Mouse (Mus musculus) embryonic stem cell, embryonic (primary cell): Measurements from ENCODE around the gene Ces1c.

Experiments
- CTCF ChIA-PET, 4 experiments: fragments of 300-600 bp in 2 of 4; fragments of 350-600 bp in 2 of 4; sonication (Branson Sonifier 250); formaldehyde crosslinking; loops; one replicate each; lab custom pipeline; 2022; ENCODE audit warnings: inconsistent platforms in 2 of 4; lab: Charles Lee
- POLR2A ChIA-PET, 4 experiments: fragments of 300-600 bp in 2 of 4; fragments of 350-600 bp in 2 of 4; sonication (Branson Sonifier 250); formaldehyde crosslinking; loops; one replicate each; lab custom pipeline; 2022; ENCODE audit warnings: antibody characterized with exemption in 4 of 4, inconsistent platforms in 1 of 4; lab: Charles Lee

The Ces1c gene

DNA sequence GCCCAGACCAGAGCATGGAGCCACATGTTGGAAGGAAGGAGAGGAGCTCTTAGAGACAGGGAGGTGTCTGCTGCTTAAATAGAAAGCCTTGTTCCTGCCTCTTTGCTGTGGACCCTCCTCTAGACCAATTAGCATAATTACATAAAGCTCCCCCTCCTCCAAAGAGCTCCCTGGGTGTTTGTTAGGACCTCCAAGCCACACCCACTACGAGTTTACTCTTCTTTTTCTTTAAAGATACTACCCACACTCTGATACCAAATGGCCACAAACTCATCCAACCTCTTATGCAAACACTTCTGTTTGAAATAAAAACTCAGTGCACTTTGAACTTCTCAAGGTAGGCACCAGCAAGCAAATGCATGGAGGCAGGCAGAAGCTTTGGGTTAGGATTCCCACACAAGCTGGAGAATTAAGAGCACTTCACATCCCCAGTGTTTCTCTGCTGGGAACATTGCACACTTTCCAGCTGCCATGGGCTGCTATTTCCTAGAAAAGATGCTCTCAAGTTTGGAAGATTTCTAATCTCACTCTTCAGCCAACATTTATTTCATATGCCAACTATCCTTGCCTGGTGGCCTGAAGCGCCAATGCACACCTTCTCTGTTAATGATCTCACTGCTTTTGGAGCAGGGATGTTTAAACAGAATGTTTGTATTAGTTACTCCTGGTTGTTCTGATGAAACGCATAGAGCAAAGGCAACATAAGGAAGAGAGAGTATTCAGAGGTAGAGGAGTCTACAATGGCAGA is at the start of gene Ces1c:
TSS of gene Ces1c (minus strand) at position 51 of the 748 bp plus-strand sequence.
- CTCF ChIA-PET, result no interaction called here
- POLR2A ChIA-PET, result no interaction called here

DNA sequence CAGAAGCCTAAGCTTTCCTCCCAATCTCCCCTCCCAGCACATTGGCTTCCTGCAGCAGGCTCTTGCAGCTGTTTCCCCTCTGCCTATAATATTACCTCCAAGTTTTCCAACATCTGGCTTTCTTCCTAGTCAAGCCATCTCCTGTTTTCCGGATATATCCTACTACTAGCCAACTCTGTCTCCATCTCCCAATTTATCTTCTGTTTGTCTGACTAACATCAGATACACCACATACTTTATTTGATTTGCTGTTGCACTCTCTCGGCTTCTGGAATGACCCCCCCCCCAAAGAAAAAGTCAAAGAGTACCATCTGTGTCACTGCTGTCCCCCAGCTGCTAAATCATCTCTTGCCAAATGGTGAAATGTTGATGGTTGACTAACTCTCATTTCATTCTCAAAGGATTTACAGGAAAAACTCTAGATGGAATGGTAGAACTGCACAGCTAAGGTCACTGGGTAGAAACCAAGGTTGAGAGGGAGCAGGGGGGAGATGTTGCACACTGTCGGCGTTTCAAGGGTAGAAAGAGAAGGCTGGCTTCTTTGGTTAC is 49.6 kb upstream of the Ces1c start:
- CTCF ChIA-PET, result interaction anchor here in 1 of 4 experiments (0.7 kb wide), 1 partner anchor 168 kb away, joined by 4 read pairs; no protein-coding TSS in a partner anchor
- POLR2A ChIA-PET, result no interaction called here

DNA sequence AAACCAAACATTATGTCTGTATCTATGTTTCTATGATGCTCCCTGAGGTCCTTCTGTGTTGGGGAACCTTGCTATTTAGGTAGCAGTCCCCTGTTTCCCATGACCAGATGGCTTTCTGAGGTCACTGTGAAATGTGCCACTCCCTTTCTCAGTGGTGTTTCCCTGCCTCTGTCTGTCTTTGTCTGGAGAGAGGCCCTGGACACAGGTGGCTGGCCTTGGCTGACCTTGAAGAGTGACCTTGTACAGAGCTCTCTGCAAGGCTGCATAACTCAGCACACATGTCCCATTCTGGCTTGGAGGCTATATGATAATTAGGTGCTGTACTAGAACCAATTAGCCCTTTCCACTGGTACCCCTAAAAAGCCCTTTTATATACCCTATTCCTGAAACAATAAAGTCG is 45.5 kb upstream of the Ces1c start:
- POLR2A ChIA-PET, result interaction anchor here in 2 of 4 experiments (0.6 to 1.3 kb wide), 3 partner anchors 265 to 1010 kb away, joined by 3 to 4 read pairs (median 3); no protein-coding TSS in a partner anchor

DNA sequence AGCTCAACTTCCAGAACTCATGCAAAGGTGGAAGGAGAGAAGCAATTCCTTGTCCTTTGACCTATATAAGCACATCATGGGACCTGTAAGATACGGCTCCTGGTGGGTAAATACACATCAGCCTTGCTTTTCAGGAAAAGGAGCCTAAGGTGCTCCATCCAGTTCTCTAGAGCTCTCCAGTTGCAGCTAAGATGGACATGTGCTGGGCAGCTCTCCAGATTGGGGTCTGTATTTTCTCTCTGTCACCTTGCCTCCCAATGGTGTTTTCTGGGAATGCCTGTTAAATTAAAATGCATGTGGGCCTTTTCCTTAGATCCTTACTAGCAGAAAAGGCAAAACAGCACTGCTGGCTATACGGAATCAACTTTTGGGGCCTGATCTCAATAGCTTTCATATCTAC is 43.5 kb upstream of the Ces1c start:
- CTCF ChIA-PET, result no interaction called here
- POLR2A ChIA-PET, result no interaction called here

More for the DNA sequence above, 45.5 kb upstream of the Ces1c start:
- CTCF ChIA-PET, result no interaction called here

DNA sequence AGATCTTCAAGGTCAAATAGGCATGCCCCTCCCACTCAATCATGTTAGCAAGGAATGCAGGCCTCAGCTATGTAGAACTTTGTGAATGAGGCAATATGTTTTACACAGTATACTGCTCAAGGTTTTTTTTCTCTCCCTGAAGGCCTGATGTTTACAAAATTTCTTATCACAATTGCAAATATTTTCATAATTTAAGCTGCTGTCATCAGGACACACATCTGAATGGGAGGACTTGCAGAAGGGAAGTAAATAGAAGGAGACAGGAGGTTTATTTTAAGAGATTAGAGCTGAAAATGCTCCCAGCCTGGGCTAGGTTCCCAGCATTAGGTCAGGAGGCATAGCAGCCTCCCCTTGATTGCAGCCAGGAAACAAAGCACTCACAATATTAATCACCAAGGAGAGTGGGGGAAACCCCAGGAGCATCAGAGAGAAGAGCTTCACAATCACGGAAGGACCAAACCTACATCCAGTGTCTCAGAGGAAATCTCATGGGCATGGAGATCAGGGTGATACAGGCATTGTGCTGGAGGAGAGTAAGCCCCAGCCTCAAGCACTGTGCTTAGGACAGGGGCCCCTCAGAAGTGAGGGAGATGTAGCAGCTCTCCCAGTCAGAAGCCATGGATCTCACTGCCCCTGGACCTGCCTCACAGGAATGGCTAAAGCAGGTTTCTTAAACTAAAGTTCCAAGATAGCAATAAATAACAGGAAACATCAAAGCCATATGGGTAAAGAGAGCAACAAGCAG is 40.9 kb upstream of the Ces1c start:
- ChIA-PET POLR2A (no interaction called here), CTCF (interaction anchor here in 1 of 4 experiments (0.5 kb wide), 1 partner anchor 226 kb away, joined by 3 read pairs; no protein-coding TSS in a partner anchor)

DNA sequence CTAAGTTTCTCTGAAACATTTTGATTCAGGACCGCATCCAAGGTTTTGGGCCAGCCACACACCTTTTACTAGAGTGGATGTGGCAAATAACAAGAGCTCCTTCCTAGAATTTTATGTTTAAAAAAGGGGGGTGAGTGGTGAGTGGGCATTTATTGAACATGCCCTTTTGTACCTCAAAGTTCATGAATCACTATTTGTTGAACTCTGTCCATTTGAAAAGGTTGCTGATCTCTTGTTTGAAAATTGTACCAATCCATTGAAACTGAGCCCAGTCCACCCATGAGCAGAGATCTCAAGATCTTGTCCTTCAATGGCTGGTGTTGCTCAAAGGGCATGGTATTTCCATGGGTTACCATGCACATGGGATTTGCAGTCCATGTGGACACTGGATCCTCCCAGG is 32.3 kb upstream of the Ces1c start:
- ChIA-PET POLR2A (no interaction called here), CTCF (no interaction called here)

DNA sequence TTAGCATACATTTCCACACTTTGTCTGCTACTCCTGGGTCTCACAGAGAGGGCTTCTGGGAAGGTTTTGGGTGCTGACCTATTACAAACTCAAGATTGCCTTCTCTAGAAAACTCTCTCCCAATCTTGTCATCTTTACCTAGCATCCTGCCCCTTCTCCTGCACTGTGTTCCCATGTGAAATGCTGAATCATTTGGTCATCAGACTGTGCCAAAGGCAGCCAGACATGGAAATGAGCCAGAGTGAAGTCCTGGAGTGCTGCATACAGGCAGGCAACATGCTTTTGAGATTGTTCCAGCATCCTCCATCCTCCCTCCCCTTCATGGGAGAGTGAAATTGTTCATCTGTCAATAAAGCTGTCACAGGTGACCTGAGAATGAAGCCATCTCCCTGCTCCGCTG is 20.3 kb upstream of the Ces1c start:
- CTCF ChIA-PET, result no interaction called here
- POLR2A ChIA-PET, result interaction anchor here in 1 of 4 experiments (0.6 kb wide), 1 partner anchor 350 kb away, joined by 3 read pairs; no protein-coding TSS in a partner anchor

DNA sequence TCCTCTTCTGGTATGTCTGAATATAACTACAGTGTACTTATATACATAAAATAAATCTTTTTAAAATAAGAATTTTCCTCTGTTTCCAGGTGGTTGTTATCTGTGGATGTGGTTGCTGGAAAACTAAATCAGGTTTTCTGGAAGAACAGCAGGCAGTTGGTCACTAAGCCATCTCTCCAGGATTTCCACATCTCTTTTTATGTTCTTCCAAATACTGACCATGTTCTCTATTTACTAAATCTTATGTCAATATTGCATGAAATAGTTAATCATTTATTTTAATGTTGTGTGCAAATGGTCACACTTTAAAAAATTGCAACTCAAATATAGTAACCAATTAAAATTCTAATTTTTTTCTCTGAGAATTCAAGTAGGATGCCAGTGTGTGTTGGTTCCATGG is 16.2 kb upstream of the Ces1c start:
- CTCF ChIA-PET, result no interaction called here
- POLR2A ChIA-PET, result no interaction called here

DNA sequence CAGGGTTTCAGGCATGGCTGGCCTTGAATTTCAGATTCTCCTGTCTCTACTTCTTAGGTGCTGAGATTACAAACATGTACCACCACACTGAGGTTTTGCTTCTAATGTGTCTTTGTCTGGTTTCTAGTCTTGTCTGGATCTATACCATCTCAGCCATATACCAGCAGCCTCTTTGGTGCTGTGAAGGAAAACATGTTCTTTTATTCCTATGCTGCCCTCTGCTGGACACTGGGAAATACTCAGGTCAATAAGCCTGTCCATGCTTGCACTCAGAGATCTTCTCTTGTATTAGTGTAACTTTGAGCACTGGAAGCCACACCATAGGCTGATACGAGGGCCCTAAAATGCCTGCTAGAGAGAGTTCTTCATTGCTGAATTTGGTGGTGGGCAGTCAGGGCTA is 9.6 kb upstream of the Ces1c start:
- CTCF ChIA-PET, result no interaction called here

DNA sequence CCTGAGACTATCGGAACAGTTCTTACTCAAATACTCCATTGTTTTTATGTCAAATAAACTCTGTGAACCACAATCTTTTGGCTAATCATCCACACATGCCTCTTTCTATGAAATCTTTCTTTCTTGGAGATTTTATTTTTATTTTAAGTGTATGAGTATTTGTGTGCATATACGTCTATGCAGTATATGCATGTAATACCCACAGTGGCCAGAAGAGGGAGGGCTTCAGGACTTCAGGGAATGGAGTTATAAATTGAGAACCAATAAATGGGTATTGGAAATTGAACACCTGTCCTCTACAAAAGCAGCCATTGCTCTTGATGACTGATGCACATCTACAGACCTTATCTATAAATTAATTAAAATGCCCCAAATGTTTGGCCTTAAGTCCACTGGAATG is 1.1 kb upstream of the Ces1c start:
- POLR2A ChIA-PET, result no interaction called here
- CTCF ChIA-PET, result no interaction called here

More for the DNA sequence above, 9.6 kb upstream of the Ces1c start:
- POLR2A ChIA-PET, result no interaction called here

DNA sequence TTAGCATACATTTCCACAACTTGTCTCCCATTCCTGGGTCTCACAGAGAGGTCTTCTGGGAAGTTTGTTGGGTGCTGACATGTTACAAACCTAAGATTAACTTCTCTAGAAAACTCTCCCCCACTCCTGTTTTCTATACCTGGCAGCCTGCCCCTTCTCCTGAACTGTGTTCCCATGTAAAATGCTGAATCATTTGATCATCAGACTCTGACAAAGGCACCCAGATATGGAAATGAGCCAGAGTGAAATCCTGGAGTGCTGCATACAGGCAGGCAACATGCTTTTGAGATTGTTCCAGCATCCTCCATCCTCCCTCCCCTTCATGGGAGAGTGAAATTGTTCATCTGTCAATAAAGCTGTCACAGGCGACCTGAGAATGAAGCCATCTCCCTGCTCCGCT is 4.6 kb downstream of the Ces1c start:
- ChIA-PET POLR2A (interaction anchor here in 1 of 4 experiments (0.6 kb wide), 1 partner anchor 390 kb away, joined by 3 read pairs; no protein-coding TSS in a partner anchor), CTCF (no interaction called here)

DNA sequence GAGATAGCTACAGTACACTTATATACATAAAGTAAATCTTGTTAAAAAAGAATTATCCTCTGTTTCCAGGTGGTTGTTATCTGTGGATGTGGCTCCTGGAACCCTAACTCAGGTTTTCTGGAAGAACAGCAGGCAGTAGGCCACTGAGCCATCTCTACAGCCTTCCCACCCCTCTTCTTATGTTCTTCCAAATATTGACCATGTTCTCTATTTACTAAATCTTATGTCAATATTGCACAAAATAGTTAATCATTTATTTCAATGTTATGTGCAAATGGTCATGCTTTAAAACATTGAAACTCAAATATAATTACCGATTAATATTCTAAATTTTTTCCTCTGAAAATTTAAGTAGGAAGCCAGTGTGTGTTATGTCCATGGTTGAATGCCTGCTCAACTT is 9.1 kb downstream of the Ces1c start:
- POLR2A ChIA-PET, result no interaction called here
- CTCF ChIA-PET, result no interaction called here

DNA sequence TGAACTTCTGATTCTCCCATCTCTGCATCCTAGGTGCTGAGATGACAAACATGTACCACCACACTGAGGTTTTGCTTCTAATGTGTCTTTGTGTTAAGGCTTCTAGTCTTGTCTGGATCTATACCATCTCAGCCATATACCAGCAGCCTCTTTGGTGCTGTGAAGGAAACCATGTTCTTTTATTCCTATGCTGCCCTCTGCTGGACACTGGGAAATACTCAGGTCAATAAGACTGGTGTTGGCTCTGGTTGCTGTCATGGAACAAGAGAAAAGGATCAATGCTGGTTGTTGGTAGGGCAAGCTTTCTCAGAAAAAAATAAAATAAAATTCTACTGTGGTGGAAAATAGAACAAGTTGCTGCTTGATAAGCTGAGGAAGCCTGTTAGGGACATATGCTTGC is 35.7 kb downstream of the Ces1c start:
- CTCF ChIA-PET, result no interaction called here

DNA sequence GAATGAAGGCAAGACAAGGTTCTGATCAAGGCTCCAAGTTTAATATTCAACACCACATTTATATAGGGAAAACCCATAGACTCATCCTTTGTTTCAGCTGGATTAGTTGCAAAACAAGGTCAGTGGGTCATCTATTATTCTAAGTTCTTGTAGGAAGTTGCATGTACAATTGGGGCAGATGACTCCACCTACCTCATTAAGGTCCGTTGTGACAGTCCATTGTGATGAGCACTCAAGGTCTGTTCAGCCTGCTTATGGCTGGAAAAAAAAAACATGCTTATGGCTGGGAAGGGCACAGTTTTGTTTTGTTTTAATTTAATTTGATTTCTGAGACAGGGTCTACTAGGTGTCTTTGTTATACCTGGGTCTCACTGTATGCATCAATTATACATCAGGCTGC is 39.8 kb downstream of the Ces1c start:
- ChIA-PET CTCF (interaction anchor here in 2 of 4 experiments (0.5 to 0.7 kb wide), 2 partner anchors 32 to 106 kb away, joined by 3 read pairs; partner anchors contain the start of gene Ces1d (in 1 of the 2)), POLR2A (no interaction called here)

More for the DNA sequence above, 35.7 kb downstream of the Ces1c start:
- POLR2A ChIA-PET, result interaction anchor here in 1 of 4 experiments (0.7 kb wide), 1 partner anchor 225 kb away, joined by 3 read pairs; no protein-coding TSS in a partner anchor

DNA sequence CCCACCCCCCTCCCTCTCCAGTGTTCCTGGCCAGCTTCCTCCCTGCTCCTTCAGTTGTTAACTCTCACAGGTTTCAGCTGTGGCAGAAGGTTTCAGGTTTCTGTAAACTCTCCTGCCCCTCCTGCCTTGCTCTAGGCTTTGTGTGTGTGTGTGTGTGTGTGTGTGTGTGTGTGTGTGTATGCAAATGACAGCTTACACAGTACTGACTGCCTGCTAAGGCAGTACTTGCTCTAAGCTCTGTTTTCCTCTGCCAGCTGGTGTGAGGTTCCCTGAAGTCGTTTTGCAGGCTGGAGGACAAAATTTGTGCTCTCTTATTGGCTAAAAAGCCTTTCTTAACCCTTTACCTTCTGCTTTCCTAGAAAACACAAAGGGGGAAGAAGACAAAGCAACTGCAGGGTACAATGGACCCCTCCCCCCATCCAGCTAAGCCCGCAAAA is 42.4 kb downstream of the Ces1c start:
- POLR2A ChIA-PET, result interaction anchor here in 1 of 4 experiments (0.6 kb wide), 1 partner anchor 10 kb away, joined by 3 read pairs; no protein-coding TSS in a partner anchor
- CTCF ChIA-PET, result interaction anchor here in 1 of 4 experiments (0.6 kb wide), 3 partner anchors 27 to 627 kb away, joined by 3 to 6 read pairs (median 3); no protein-coding TSS in a partner anchor

DNA sequence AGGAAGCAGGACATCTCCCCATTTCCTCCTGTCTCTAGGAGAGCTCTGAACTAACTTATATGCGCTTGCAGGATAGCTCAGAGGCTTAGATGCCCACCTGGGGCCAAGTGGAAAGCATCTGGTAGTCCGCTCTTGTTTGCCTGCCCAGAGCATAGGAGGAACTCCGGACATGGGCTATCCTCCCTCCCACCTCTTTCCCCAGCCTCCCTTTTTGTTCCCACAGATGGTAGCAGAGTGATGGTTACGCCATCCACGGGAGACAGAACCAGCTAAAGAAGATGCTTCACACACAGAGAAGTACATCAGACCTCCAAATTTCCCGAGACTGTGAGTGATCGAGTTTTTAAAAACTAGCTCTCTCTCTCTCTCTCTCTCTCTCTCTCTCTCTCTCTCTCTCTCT is 42.9 kb downstream of the Ces1c start:
- CTCF ChIA-PET, result no interaction called here
- POLR2A ChIA-PET, result no interaction called here

DNA sequence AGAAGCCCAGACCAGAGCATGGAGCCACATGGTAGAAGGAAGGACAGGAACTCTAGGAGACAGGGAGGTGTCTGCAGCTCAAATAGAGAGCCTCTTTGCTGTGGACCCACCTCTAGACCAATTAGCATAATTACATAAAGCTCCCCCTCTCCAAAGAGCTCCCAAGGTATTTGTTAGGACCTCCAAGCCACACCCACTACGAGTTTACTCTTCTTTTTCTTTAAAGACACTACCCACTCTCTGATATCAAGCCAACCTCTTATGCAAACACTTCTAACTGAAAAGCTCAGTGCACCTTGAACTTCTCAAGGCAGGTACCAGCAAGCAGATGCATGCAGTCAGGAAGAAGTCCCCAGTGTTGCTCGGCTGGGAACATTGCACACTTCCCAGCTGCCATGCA is 51.2 kb downstream of the Ces1c start, which contains the start of gene Ces1b:
TSS of gene Ces1b (minus strand) at position 131 of the 400 bp plus-strand sequence.
- POLR2A ChIA-PET, result interaction anchor here in 1 of 4 experiments (0.6 kb wide), 1 partner anchor 249 kb away, joined by 8 read pairs; no protein-coding TSS in a partner anchor
- CTCF ChIA-PET, result interaction anchor here in 1 of 4 experiments (0.6 kb wide), 1 partner anchor 260 kb away, joined by 4 read pairs; no protein-coding TSS in a partner anchor

DNA sequence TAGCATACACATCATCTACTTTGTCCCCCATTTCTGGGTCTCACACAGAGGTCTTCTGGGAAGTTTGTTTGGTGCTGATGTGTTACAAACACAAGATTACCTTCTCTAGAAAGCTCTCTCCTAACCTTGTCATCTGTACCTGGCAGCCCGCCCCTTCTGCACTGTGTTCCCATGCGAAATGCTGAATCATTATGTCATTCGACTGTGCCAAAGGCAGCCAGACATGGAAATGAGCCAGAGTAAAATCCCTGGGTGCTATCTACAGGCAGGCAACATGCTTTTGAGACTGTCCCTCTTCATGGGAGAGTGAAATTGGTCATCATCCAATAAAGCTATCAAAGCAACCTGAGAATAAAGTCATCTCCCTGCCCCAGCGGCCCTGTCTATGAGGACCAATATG is 55.8 kb downstream of the Ces1c start:
- POLR2A ChIA-PET, result no interaction called here
- CTCF ChIA-PET, result no interaction called here

DNA sequence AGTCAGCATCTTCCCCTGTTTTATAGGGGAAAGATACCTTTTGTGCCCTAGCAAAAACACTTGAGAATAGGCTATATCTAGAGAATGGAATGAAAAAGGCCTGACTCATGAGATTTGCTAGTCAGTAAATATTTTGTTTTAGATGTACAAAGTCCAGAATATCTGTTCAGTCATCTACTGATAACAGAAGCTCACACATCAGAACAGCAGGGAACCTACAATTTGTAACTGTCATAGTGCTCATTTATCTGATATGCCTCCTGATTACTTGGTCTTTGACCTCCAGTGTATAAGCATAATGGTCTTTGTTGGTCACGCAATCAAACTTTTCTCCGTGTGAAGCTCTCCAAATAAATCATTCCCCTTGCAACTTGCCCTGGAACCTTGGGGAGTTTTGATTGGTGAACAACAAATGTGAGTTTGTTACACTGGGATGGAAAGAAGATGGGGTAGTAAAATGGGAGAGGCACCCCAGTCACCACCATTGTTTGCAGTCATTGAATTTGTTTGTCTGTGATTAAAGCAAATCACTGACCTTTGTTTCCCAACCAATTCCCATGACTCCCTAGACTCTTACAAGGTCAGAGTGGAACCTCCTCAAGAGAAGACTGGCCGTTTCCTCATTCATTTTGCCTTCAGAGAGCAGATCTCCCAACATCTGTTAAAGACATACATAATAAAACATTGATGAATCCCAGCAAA is 67.5 kb downstream of the Ces1c start:
- CTCF ChIA-PET, result no interaction called here

More for the DNA sequence above, 67.5 kb downstream of the Ces1c start:
- POLR2A ChIA-PET, result no interaction called here
